Mouse (Mus musculus) hindbrain, embryonic 10.5 days (tissue): ENCODE measurements at regions not wholly inside any gene's neighbourhood (a gene's known extent, or its start where the extent isn't known, plus 50 kb on each side); places are given as distances from the start of the nearest gene placed in this dataset.

Experiments
- DNase-seq: peaks from one replicate; pipeline ENCODE4 v3.0.0-alpha.2; 2017; ENCODE audit warnings: low spot score
- H3K27ac ChIP-seq: fragments of 300-500 bp; sonication (generic); 2 replicates; pipeline ENCODE4 v1.5.1; 2016; ENCODE audit warnings: mild to moderate bottlenecking, moderate library complexity
- H3K27me3 ChIP-seq: fragments of 300-500 bp; sonication (generic); 2 replicates; pipeline ENCODE4 v1.6.1; 2016; ENCODE audit warnings: mild to moderate bottlenecking; ENCODE audit not compliant: poor library complexity, insufficient read depth, severe bottlenecking
- H3K36me3 ChIP-seq: fragments of 300-500 bp; sonication (generic); 2 replicates; pipeline ENCODE4 v1.6.1; 2016; ENCODE audit warnings: mild to moderate bottlenecking, moderate library complexity
- H3K4me1 ChIP-seq: fragments of 300-500 bp; sonication (generic); replicated peaks from 2 replicates; pipeline ENCODE4 v1.6.1; 2016; ENCODE audit warnings: mild to moderate bottlenecking
- H3K4me3 ChIP-seq: fragments of 300-500 bp; sonication (generic); 2 replicates; pipeline ENCODE4 v1.5.1; 2016; ENCODE audit warnings: mild to moderate bottlenecking, moderate library complexity
- H3K9me3 ChIP-seq: fragments of 300-500 bp; sonication (generic); 2 replicates; pipeline ENCODE4 v1.6.1; 2016; ENCODE audit warnings: mild to moderate bottlenecking, moderate library complexity
- WGBS: fragments of 180-500 bp; shearing (Covaris S2); methylation state at CpG from one replicate; pipeline ENCODE4 v1.1.7; 2016; 5-methylcytosine and 5-hydroxymethylcytosine counted together

GRCm38 (mm10) chr1:24832246-24832645 is 153.8 kb downstream of the Lmbrd1 start:
- Histone ChIP-seq H3K27me3 (no peaks in the 10 kb centered on the region), H3K4me3 (no peak overlapping the region), H3K27ac (no peak overlapping the region), H3K4me1 (no peaks in the 10 kb centered on the region), H3K9me3 (no peaks in the 10 kb centered on the region), H3K36me3 (no peaks in the 10 kb centered on the region)
- no peak for DNase-seq
- WGBS = 97% methylated on average over 3 of the region's 3 CpGs

GRCm38 (mm10) chr1:24866877-24867276 is 188.4 kb downstream of the Lmbrd1 start:
- 86% methylated on average over 7 of the region's 7 CpGs for WGBS
- Histone ChIP-seq H3K9me3 (no peaks in the 10 kb centered on the region), H3K27me3 (no peaks in the 10 kb centered on the region), H3K4me1 (no peaks in the 10 kb centered on the region), H3K4me3 (no peak overlapping the region), H3K36me3 (no peaks in the 10 kb centered on the region), H3K27ac (no peak overlapping the region)
- no peak for DNase-seq

DNA sequence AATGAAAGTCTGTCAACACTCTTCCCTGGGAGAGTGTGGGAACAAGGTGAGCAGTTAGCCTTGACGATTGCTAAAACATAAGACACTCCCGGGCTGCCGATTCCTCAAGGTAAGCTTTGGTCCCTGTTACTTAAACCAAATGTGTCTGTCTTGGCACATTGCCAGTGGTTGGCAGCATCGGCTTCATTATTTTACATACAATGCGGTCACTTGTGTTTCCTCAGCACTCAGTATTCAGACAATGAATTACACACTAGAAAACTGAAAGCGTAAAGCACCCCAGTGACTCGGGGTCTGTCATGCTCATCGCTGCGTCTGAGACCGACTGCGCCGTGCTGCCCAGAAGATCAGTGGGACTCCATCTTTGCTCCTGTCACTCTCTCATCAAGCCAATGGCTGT is 191.3 kb downstream of the Lmbrd1 start:
- 85% methylated on average over 12 of the region's 12 CpGs for WGBS
- H3K36me3 ChIP-seq = no peaks in the 10 kb centered on the region
- no peak for DNase-seq
- no peak overlapping the region for H3K27ac ChIP-seq
- no peak overlapping the region for H3K4me3 ChIP-seq
- H3K27me3 ChIP-seq = no peaks in the 10 kb centered on the region
- no peaks in the 10 kb centered on the region for H3K9me3 ChIP-seq
- no peaks in the 10 kb centered on the region for H3K4me1 ChIP-seq

DNA sequence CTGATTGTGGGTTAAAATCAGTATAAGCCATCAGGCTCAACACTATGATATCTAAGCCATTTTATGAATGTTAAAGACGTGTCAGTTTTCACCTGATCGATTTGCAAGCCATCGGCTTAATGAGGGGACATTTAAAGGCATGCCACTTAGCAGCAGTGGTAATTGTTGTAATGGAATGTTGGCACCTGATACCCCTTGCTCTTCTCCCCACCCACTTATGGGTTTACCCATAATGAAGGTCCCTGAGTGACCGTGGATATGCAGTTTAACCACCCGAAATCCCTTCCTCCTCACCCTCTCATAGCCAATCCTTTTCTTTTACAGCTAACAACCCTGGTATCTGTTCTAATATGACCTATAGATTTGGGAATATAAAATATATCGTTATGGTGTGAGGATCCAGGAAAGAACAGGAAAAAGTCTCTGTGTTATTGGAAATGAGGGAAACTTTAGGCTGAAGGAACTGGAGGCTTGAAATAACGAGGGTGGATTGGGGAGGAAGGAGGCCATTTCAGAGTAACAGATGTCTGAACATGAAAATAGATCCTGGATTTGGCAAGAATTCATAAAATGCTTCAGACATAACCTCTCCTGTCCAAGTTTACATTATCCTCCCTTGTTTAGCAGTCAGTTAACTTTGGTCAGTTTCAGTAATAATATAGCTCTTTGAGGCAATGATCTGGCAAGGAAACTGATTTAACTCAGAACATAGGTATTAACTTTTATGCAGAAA is 192.4 kb downstream of the Lmbrd1 start:
- Histone ChIP-seq H3K27me3 (no peaks in the 10 kb centered on the region), H3K36me3 (no peaks in the 10 kb centered on the region), H3K4me1 (no peaks in the 10 kb centered on the region), H3K9me3 (no peaks in the 10 kb centered on the region), H3K4me3 (no peak overlapping the region), H3K27ac (no peak overlapping the region)
- 86% methylated on average over 7 of the region's 7 CpGs for WGBS
- no peak for DNase-seq

GRCm38 (mm10) chr1:24877014-24877413 is 198.6 kb downstream of the Lmbrd1 start:
- H3K36me3 ChIP-seq = no peaks in the 10 kb centered on the region
- no peak overlapping the region for H3K4me3 ChIP-seq
- no peaks in the 10 kb centered on the region for H3K9me3 ChIP-seq
- H3K4me1 ChIP-seq = no peaks in the 10 kb centered on the region
- no peak for DNase-seq
- H3K27ac ChIP-seq = no peak overlapping the region
- no peaks in the 10 kb centered on the region for H3K27me3 ChIP-seq

GRCm38 (mm10) chr1:24883638-24884037 is 205.2 kb downstream of the Lmbrd1 start:
- Histone ChIP-seq H3K36me3 (no peaks in the 10 kb centered on the region), H3K9me3 (no peaks in the 10 kb centered on the region), H3K27me3 (no peaks in the 10 kb centered on the region), H3K4me3 (no peak overlapping the region), H3K4me1 (no peaks in the 10 kb centered on the region), H3K27ac (no peak overlapping the region)
- no peak for DNase-seq

GRCm38 (mm10) chr1:24901278-24901677 is 222.8 kb downstream of the Lmbrd1 start:
- no peak overlapping the region for H3K4me3 ChIP-seq
- WGBS = 33% methylated on average over 2 of the region's 2 CpGs
- H3K27ac ChIP-seq = no peak overlapping the region
- no peaks in the 10 kb centered on the region for H3K27me3 ChIP-seq
- H3K36me3 ChIP-seq = no peaks in the 10 kb centered on the region
- peak; percentile 57 for DNase-seq
- H3K9me3 ChIP-seq = no peaks in the 10 kb centered on the region
- no peaks in the 10 kb centered on the region for H3K4me1 ChIP-seq

- peaks cover 4% of the 10 kb centered on the region for H3K4me1 ChIP-seq
- H3K9me3 ChIP-seq = no peaks in the 10 kb centered on the region
- no peaks in the 10 kb centered on the region for H3K27me3 ChIP-seq
- no peak overlapping the region for H3K27ac ChIP-seq
- WGBS = 50% methylated on average over 3 of the region's 3 CpGs
- no peaks in the 10 kb centered on the region for H3K36me3 ChIP-seq
- H3K4me3 ChIP-seq = no peak overlapping the region
- no peak for DNase-seq
Observed at GRCm38 (mm10) chr1:24938303-24939263, 260.2 kb downstream of the Lmbrd1 start.

- H3K9me3 ChIP-seq = no peaks in the 10 kb centered on the region
- no peak overlapping the region for H3K27ac ChIP-seq
- H3K4me1 ChIP-seq = peaks cover 12% of the 10 kb centered on the region
- H3K4me3 ChIP-seq = no peak overlapping the region
- H3K27me3 ChIP-seq = no peaks in the 10 kb centered on the region
- WGBS = 85% methylated on average over 8 of the region's 8 CpGs
- DNase-seq = no peak
- no peaks in the 10 kb centered on the region for H3K36me3 ChIP-seq
Observed at GRCm38 (mm10) chr1:24942757-24943296, 264.4 kb downstream of the Lmbrd1 start.

DNA sequence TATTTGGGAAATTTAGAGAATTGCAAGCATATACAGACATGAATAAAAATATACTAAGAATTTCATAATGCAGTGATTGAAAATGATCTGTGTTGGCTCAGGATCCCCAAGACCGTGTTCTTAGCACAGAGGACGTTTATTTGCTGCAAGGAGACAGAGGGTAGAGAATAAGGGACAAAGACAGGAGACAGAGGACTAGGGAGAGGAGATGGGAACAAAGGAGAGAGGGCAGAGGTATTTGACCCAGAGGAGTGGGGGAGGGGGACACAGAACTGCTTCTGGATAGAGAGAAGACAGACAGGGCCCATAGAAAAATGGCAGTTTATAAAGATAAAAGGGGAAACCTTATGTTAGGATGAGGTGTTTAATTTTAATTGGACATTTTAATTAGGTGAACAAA is 265.0 kb downstream of the Lmbrd1 start:
- peak; percentile 4 for DNase-seq
- H3K27me3 ChIP-seq = no peaks in the 10 kb centered on the region
- H3K4me1 ChIP-seq = peaks cover 12% of the 10 kb centered on the region
- H3K4me3 ChIP-seq = no peak overlapping the region
- 19% methylated on average over 2 of the region's 2 CpGs for WGBS
- H3K9me3 ChIP-seq = no peaks in the 10 kb centered on the region
- no peaks in the 10 kb centered on the region for H3K36me3 ChIP-seq
- H3K27ac ChIP-seq = peak overlapping the region; percentile 13; the same call in 1 of the 2 replicates

GRCm38 (mm10) chr1:24972681-24973080 is 294.3 kb downstream of the Lmbrd1 start:
- Histone ChIP-seq H3K4me1 (no peaks in the 10 kb centered on the region), H3K36me3 (no peaks in the 10 kb centered on the region), H3K27me3 (no peaks in the 10 kb centered on the region), H3K9me3 (no peaks in the 10 kb centered on the region), H3K4me3 (no peak overlapping the region), H3K27ac (no peak overlapping the region)
- DNase-seq = no peak
- WGBS = 84% methylated on average over 2 of the region's 2 CpGs

DNA sequence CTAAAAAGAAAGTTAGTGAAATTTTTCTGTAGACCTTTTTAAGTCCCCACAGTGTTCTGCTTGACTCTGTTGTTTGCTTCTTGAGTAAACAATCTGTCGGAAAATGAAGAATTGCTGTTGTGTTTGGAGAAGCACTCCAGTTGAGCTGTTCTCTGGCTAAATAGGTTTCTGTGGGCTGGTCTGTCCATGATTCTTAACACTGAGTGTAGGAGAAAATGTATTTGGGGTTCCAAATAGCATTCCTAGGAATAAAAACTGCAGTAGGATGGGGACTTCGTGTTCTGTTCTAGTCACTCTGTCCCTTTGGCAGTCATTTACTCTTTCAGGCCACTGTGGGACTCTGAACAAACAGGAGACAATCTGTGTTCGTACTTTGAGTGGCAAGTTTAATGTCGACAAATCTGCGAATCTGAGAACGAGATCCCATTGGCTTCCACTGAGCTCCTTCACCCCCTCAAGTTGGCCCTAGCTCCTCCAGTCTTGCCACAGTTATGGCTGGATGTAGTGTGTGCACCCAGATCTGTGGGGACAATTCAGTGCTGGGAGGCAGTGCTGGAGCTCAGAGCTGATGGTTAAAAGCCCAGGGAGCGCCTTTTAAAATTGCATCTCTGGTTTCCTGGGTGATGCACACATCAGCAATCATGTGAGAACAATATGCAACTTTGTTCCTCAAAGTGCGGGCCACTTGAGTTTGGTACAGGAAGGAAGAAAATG is 330.2 kb downstream of the Lmbrd1 start:
- H3K9me3 ChIP-seq = no peaks in the 10 kb centered on the region
- H3K27me3 ChIP-seq = no peaks in the 10 kb centered on the region
- no peak for DNase-seq
- H3K4me1 ChIP-seq = no peaks in the 10 kb centered on the region
- no peaks in the 10 kb centered on the region for H3K36me3 ChIP-seq
- H3K27ac ChIP-seq = no peak overlapping the region
- no peak overlapping the region for H3K4me3 ChIP-seq
- WGBS = 79% methylated on average over 8 of the region's 8 CpGs
